Mouse (Mus musculus): ENCODE results near the gene Ric3. TPM values are rescaled to one million over a fixed set of nuclear protein-coding genes. Genes with fewer than 3 reads are reported as not detected.
"Not testable (repeated sequence)": the region's sequence is repeated elsewhere in the genome, so short reads cannot be mapped to it uniquely, and the experiment has no call there.

Ric3 gene
- polyA plus RNA-seq (2014; fragmentation: Nextera tagmentation; extraction: Ambion mirVana) = 6.0 and 7.4 TPM in 2 replicates

GRCm38 (mm10) chr7:109083113-109083812 is at the start of gene Ric3:
Gene Ric3, minus strand, starts transcription at chr7:109083331.
- DNase-seq (ENCODE audit: low spot score) (peak; percentile 30), ATAC-seq (replicated peaks; ENCODE audit: insufficient number of reproducible peaks, low FRiP score, low TSS enrichment, low read depth) (peak; percentile 82)
- WGBS = 6% methylated on average over 50 of the region's 50 CpGs
- Histone ChIP-seq H3K9ac (replicated peaks; ENCODE audit: low read length) (peak within 1 kb of the TSS; percentile 56), H3K27ac (replicated peaks; ENCODE audit: low read depth, low read length) (no peak within 1 kb of the TSS), H3K9me3 (replicated peaks; ENCODE audit: control insufficient read depth, low read length) (no peaks in the 10 kb centered on the region), H3K27me3 (ENCODE audit: control insufficient read depth, insufficient read depth, low read length) (0 out of 2 replicates have a peak, but pooled peaks cover 4% of the 10 kb centered on the region), H3K4me1 (ENCODE audit: control insufficient read depth, insufficient read depth, low read length) (no peaks in the 10 kb centered on the region), H3K4me2 (ENCODE audit: low read depth, low read length) (peak within 1 kb of the TSS; percentile 68), H3K36me3 (replicated peaks; ENCODE audit: control insufficient read depth, insufficient read depth, low read depth, low read length) (no peaks in the 10 kb centered on the region), H3K4me3 (ENCODE audit: low read depth, low read length) (peak within 1 kb of the TSS; percentile 52)

GRCm38 (mm10) chr7:109131565-109131964 is 48.4 kb upstream of the Ric3 start:
- H3K4me1 ChIP-seq (ENCODE audit: control insufficient read depth, insufficient read depth, low read length) = no peaks in the 10 kb centered on the region
- no peak overlapping the region for H3K27ac ChIP-seq (replicated peaks; ENCODE audit: low read depth, low read length)
- H3K4me3 ChIP-seq (ENCODE audit: low read depth, low read length) = no peak overlapping the region
- no peak overlapping the region for H3K4me2 ChIP-seq (ENCODE audit: low read depth, low read length)
- H3K9ac ChIP-seq (replicated peaks; ENCODE audit: low read length) = no peak overlapping the region
- no peak for DNase-seq (ENCODE audit: low spot score)
- H3K36me3 ChIP-seq (replicated peaks; ENCODE audit: control insufficient read depth, insufficient read depth, low read depth, low read length) = no peaks in the 10 kb centered on the region
- 82% methylated on average over 2 of the region's 2 CpGs for WGBS
- no peaks in the 10 kb centered on the region for H3K9me3 ChIP-seq (replicated peaks; ENCODE audit: control insufficient read depth, low read length)
- ATAC-seq (replicated peaks; ENCODE audit: insufficient number of reproducible peaks, low FRiP score, low TSS enrichment, low read depth) = no peak
- H3K27me3 ChIP-seq (ENCODE audit: control insufficient read depth, insufficient read depth, low read length) = no peaks in the 10 kb centered on the region

GRCm38 (mm10) chr7:109129946-109130686 is 47.0 kb upstream of the Ric3 start:
- ATAC-seq (replicated peaks; ENCODE audit: insufficient number of reproducible peaks, low FRiP score, low TSS enrichment, low read depth) = no peak; the same call in 1 of the 2 replicates

GRCm38 (mm10) chr7:109129442-109129841 is 46.3 kb upstream of the Ric3 start:
- Histone ChIP-seq H3K9me3 (replicated peaks; ENCODE audit: control insufficient read depth, low read length) (no peaks in the 10 kb centered on the region), H3K4me2 (ENCODE audit: low read depth, low read length) (no peak overlapping the region), H3K4me1 (ENCODE audit: control insufficient read depth, insufficient read depth, low read length) (no peaks in the 10 kb centered on the region), H3K4me3 (ENCODE audit: low read depth, low read length) (no peak overlapping the region), H3K27ac (replicated peaks; ENCODE audit: low read depth, low read length) (no peak overlapping the region), H3K9ac (replicated peaks; ENCODE audit: low read length) (no peak overlapping the region), H3K36me3 (replicated peaks; ENCODE audit: control insufficient read depth, insufficient read depth, low read depth, low read length) (no peaks in the 10 kb centered on the region), H3K27me3 (ENCODE audit: control insufficient read depth, insufficient read depth, low read length) (no peaks in the 10 kb centered on the region)
- ATAC-seq (replicated peaks; ENCODE audit: insufficient number of reproducible peaks, low FRiP score, low TSS enrichment, low read depth) (no peak), DNase-seq (ENCODE audit: low spot score) (peak; percentile 74)

More at GRCm38 (mm10) chr7:109129946-109130686, 47.0 kb upstream of the Ric3 start:
- H3K27me3 ChIP-seq (ENCODE audit: control insufficient read depth, insufficient read depth, low read length) = no peaks in the 10 kb centered on the region
- no peaks in the 10 kb centered on the region for H3K36me3 ChIP-seq (replicated peaks; ENCODE audit: control insufficient read depth, insufficient read depth, low read depth, low read length)
- no peak overlapping the region for H3K4me2 ChIP-seq (ENCODE audit: low read depth, low read length)
- no peak overlapping the region for H3K9ac ChIP-seq (replicated peaks; ENCODE audit: low read length)
- DNase-seq (ENCODE audit: low spot score) = no peak
- 72% methylated on average over 5 of the region's 5 CpGs for WGBS
- no peak overlapping the region for H3K4me3 ChIP-seq (ENCODE audit: low read depth, low read length)
- no peak overlapping the region for H3K27ac ChIP-seq (replicated peaks; ENCODE audit: low read depth, low read length)
- no peaks in the 10 kb centered on the region for H3K9me3 ChIP-seq (replicated peaks; ENCODE audit: control insufficient read depth, low read length)
- no peaks in the 10 kb centered on the region for H3K4me1 ChIP-seq (ENCODE audit: control insufficient read depth, insufficient read depth, low read length)

- Histone ChIP-seq H3K27me3 (ENCODE audit: control insufficient read depth, insufficient read depth, low read length) (no peaks in the 10 kb centered on the region), H3K27ac (replicated peaks; ENCODE audit: low read depth, low read length) (no peak overlapping the region), H3K4me3 (ENCODE audit: low read depth, low read length) (no peak overlapping the region), H3K9me3 (replicated peaks; ENCODE audit: control insufficient read depth, low read length) (no peaks in the 10 kb centered on the region), H3K4me2 (ENCODE audit: low read depth, low read length) (no peak overlapping the region), H3K36me3 (replicated peaks; ENCODE audit: control insufficient read depth, insufficient read depth, low read depth, low read length) (no peaks in the 10 kb centered on the region), H3K4me1 (ENCODE audit: control insufficient read depth, insufficient read depth, low read length) (no peaks in the 10 kb centered on the region), H3K9ac (replicated peaks; ENCODE audit: low read length) (no peak overlapping the region)
- ATAC-seq (replicated peaks; ENCODE audit: insufficient number of reproducible peaks, low FRiP score, low TSS enrichment, low read depth) (no peak), DNase-seq (ENCODE audit: low spot score) (no peak)
- 62% methylated on average over 4 of the region's 4 CpGs for WGBS
These were observed 32.8 kb upstream of the Ric3 start for GRCm38 (mm10) chr7:109115929-109116328.

GRCm38 (mm10) chr7:109115488-109115887 is 32.4 kb upstream of the Ric3 start:
- not testable (repeated sequence) for H3K9me3 ChIP-seq (replicated peaks; ENCODE audit: control insufficient read depth, low read length); H3K27me3 ChIP-seq (ENCODE audit: control insufficient read depth, insufficient read depth, low read length); DNase-seq (ENCODE audit: low spot score); H3K4me1 ChIP-seq (ENCODE audit: control insufficient read depth, insufficient read depth, low read length); H3K9ac ChIP-seq (replicated peaks; ENCODE audit: low read length); H3K4me2 ChIP-seq (ENCODE audit: low read depth, low read length); H3K36me3 ChIP-seq (replicated peaks; ENCODE audit: control insufficient read depth, insufficient read depth, low read depth, low read length); H3K4me3 ChIP-seq (ENCODE audit: low read depth, low read length); H3K27ac ChIP-seq (replicated peaks; ENCODE audit: low read depth, low read length)
- ATAC-seq (replicated peaks; ENCODE audit: insufficient number of reproducible peaks, low FRiP score, low TSS enrichment, low read depth) = peak; percentile 87
- WGBS = 57% methylated on average over 1 of the region's 4 CpGs

- no peaks in the 10 kb centered on the region for H3K27me3 ChIP-seq (ENCODE audit: control insufficient read depth, insufficient read depth, low read length)
- ATAC-seq (replicated peaks; ENCODE audit: insufficient number of reproducible peaks, low FRiP score, low TSS enrichment, low read depth) (peak; percentile 86), DNase-seq (ENCODE audit: low spot score) (peak; percentile 12)
- no peak overlapping the region for H3K4me3 ChIP-seq (ENCODE audit: low read depth, low read length)
- H3K36me3 ChIP-seq (replicated peaks; ENCODE audit: control insufficient read depth, insufficient read depth, low read depth, low read length) = no peaks in the 10 kb centered on the region
- no peak overlapping the region for H3K4me2 ChIP-seq (ENCODE audit: low read depth, low read length)
- H3K9me3 ChIP-seq (replicated peaks; ENCODE audit: control insufficient read depth, low read length) = no peaks in the 10 kb centered on the region
- WGBS = 32% methylated on average over 10 of the region's 10 CpGs
- H3K27ac ChIP-seq (replicated peaks; ENCODE audit: low read depth, low read length) = no peak overlapping the region
- no peaks in the 10 kb centered on the region for H3K4me1 ChIP-seq (ENCODE audit: control insufficient read depth, insufficient read depth, low read length)
- H3K9ac ChIP-seq (replicated peaks; ENCODE audit: low read length) = no peak overlapping the region
These were observed 31.8 kb upstream of the Ric3 start for GRCm38 (mm10) chr7:109114950-109115349.

GRCm38 (mm10) chr7:109111000-109111399 is 27.9 kb upstream of the Ric3 start:
- no peak overlapping the region for H3K4me2 ChIP-seq (ENCODE audit: low read depth, low read length)
- no peaks in the 10 kb centered on the region for H3K36me3 ChIP-seq (replicated peaks; ENCODE audit: control insufficient read depth, insufficient read depth, low read depth, low read length)
- H3K9me3 ChIP-seq (replicated peaks; ENCODE audit: control insufficient read depth, low read length) = no peaks in the 10 kb centered on the region
- no peaks in the 10 kb centered on the region for H3K4me1 ChIP-seq (ENCODE audit: control insufficient read depth, insufficient read depth, low read length)
- no peak overlapping the region for H3K9ac ChIP-seq (replicated peaks; ENCODE audit: low read length)
- no peaks in the 10 kb centered on the region for H3K27me3 ChIP-seq (ENCODE audit: control insufficient read depth, insufficient read depth, low read length)
- no peak for ATAC-seq (replicated peaks; ENCODE audit: insufficient number of reproducible peaks, low FRiP score, low TSS enrichment, low read depth)
- 76% methylated on average over 5 of the region's 5 CpGs for WGBS
- no peak for DNase-seq (ENCODE audit: low spot score)
- no peak overlapping the region for H3K4me3 ChIP-seq (ENCODE audit: low read depth, low read length)
- no peak overlapping the region for H3K27ac ChIP-seq (replicated peaks; ENCODE audit: low read depth, low read length)
